17 mouse cellular contexts compared by ENCODE assay signal in genomic region chr2:48956591-48956990, GRCm38 (mm10).
"Had no signal": no experiment of that assay in that cellular context is flagged by ENCODE, and none has a peak within 500 bp of the region (broad histone marks: within the 10 kb centered on the region; RNA-seq: fewer than 3 reads in every experiment).

No protein-coding gene starts in this region.

- H3K4me3 ChIP-seq: midbrain, embryonic 10.5 days; midbrain, embryonic 13.5 days; myocyte; neural tube, embryonic 13.5 days; neural tube, embryonic 15.5 days had no signal

- H3K27me3 ChIP-seq: midbrain, embryonic 13.5 days; neural tube, embryonic 13.5 days; neural tube, embryonic 15.5 days had no signal

- H3K36me3 ChIP-seq: midbrain, embryonic 10.5 days; midbrain, embryonic 13.5 days; neural tube, embryonic 13.5 days; neural tube, embryonic 15.5 days had no signal

- H3K9me3 ChIP-seq: midbrain, embryonic 10.5 days; midbrain, embryonic 13.5 days; neural tube, embryonic 13.5 days; neural tube, embryonic 15.5 days had no signal

- H3K27ac ChIP-seq: midbrain, embryonic 10.5 days; midbrain, embryonic 13.5 days; neural tube, embryonic 13.5 days; neural tube, embryonic 15.5 days had no signal

- H3K4me2 ChIP-seq: midbrain, embryonic 13.5 days; neural tube, embryonic 13.5 days; neural tube, embryonic 15.5 days had no signal

- ATAC-seq: midbrain, embryonic 13.5 days; midbrain, embryonic 16.5 days had no signal

- H3K9ac ChIP-seq: midbrain, embryonic 13.5 days; neural tube, embryonic 13.5 days; neural tube, embryonic 15.5 days had no signal

- DNase-seq: lung, adult 18-20 months; lung, postnatal 10 days; lung, postnatal 4 days; retina, postnatal 1 day; right cerebral cortex, adult 18-20 months; right cerebral cortex, postnatal 25 days; right cerebral cortex, postnatal 4 days; spleen, adult 18-20 months; thymus, adult 18-20 months; thymus, postnatal 14 days; thymus, postnatal 36 days had no signal
